In the genomic region with DNA sequence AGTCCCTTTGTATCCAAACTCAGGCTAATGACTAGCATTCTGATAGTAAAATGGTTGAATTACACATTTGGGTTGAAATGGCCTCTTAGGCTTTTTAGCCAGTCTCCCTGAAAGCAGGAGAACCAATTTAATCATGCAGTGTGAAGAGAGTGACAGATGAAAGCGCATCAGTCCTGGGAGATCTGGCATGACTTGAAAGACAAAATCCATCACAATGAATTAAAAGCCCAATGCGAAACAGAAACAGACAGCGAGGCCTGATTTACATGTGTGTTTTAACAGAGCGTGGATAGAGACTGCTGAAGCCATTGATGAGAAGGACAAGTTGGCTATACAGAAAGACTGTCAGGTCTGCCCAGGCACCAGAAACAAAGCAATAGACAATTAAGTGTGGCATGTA, we compare ENCODE assay signal across 13 mouse cellular contexts.
DNase-seq lines count a peak whose midpoint lies in the region; ATAC-seq and TF ChIP-seq lines count a peak whose summit lies in the region.
"Had no signal": no experiment of that assay in that cellular context is flagged by ENCODE, and none has a peak within 500 bp of the region (broad histone marks: within the 10 kb centered on the region; RNA-seq: fewer than 3 reads in every experiment).

No protein-coding gene starts in this region.

- 9% methylated on average over 4 of the region's 4 CpGs for WGBS in forebrain, postnatal 0 days
- WGBS in midbrain, embryonic 11.5 days: 23% methylated on average over 4 of the region's 4 CpGs
- 16% methylated on average over 4 of the region's 4 CpGs for WGBS in neural tube, embryonic 14.5 days

- H3K36me3 ChIP-seq in forebrain, postnatal 0 days (ENCODE audit: insufficient read depth): no peaks in the 10 kb centered on the region
- H3K36me3 ChIP-seq in midbrain, embryonic 11.5 days (ENCODE audit: control insufficient read depth, insufficient read depth, low read length): no peaks in the 10 kb centered on the region
- no peaks in the 10 kb centered on the region for H3K36me3 ChIP-seq in neural tube, embryonic 14.5 days (ENCODE audit: control insufficient read depth, insufficient read depth, low read length)
- H3K36me3 ChIP-seq: liver, embryonic 13.5 days had no signal

- H3K4me1 ChIP-seq in forebrain, postnatal 0 days (ENCODE audit: insufficient read depth): no peaks in the 10 kb centered on the region
- no peaks in the 10 kb centered on the region for H3K4me1 ChIP-seq in midbrain, embryonic 11.5 days (ENCODE audit: control insufficient read depth, insufficient read depth, low read length)
- no peaks in the 10 kb centered on the region for H3K4me1 ChIP-seq in neural tube, embryonic 14.5 days (ENCODE audit: control insufficient read depth, insufficient read depth, low read length)
- H3K4me1 ChIP-seq: liver, embryonic 13.5 days had no signal

- no peak overlapping the region for H3K27ac ChIP-seq in forebrain, postnatal 0 days (ENCODE audit: low read depth, low read length)
- no peak overlapping the region for H3K27ac ChIP-seq in midbrain, embryonic 11.5 days (ENCODE audit: low read depth, low read length)
- H3K27ac ChIP-seq in neural tube, embryonic 14.5 days (ENCODE audit: low read depth, low read length): no peak overlapping the region
- H3K27ac ChIP-seq: liver, embryonic 13.5 days had no signal

- H3K27me3 ChIP-seq in forebrain, postnatal 0 days (ENCODE audit: insufficient read depth, low read length): no peaks in the 10 kb centered on the region
- no peaks in the 10 kb centered on the region for H3K27me3 ChIP-seq in midbrain, embryonic 11.5 days (ENCODE audit: control insufficient read depth, insufficient read depth, low read length)
- no peaks in the 10 kb centered on the region for H3K27me3 ChIP-seq in neural tube, embryonic 14.5 days (ENCODE audit: control insufficient read depth, insufficient read depth, low read length)
- H3K27me3 ChIP-seq: liver, embryonic 13.5 days had no signal

- peak; percentile 81 for ATAC-seq in forebrain, postnatal 0 days
- ATAC-seq in midbrain, embryonic 11.5 days (ENCODE audit: low FRiP score): peak; percentile 91
- peak; percentile 83; the same call in 1 of the 2 replicates for ATAC-seq in neural tube, embryonic 14.5 days (ENCODE audit: low read depth)

- TF ChIP-seq CTCF in forebrain, postnatal 0 days (IDR thresholded peaks at IDR 0.05; ENCODE audit: low read depth): no peak

- no peak overlapping the region for H3K9ac ChIP-seq in forebrain, postnatal 0 days
- no peak overlapping the region for H3K9ac ChIP-seq in midbrain, embryonic 11.5 days (ENCODE audit: low read length)
- H3K9ac ChIP-seq in neural tube, embryonic 14.5 days (replicated peaks; ENCODE audit: low read depth, low read length): no peak overlapping the region
- H3K9ac ChIP-seq: liver, embryonic 13.5 days had no signal

- H3K4me2 ChIP-seq in forebrain, postnatal 0 days (ENCODE audit: low read depth): no peak overlapping the region
- no peak overlapping the region for H3K4me2 ChIP-seq in midbrain, embryonic 11.5 days
- no peak overlapping the region for H3K4me2 ChIP-seq in neural tube, embryonic 14.5 days (ENCODE audit: low read depth, low read length)
- H3K4me2 ChIP-seq: liver, embryonic 13.5 days had no signal

- no peaks in the 10 kb centered on the region for H3K9me3 ChIP-seq in forebrain, postnatal 0 days (ENCODE audit: low read length)
- H3K9me3 ChIP-seq in midbrain, embryonic 11.5 days (ENCODE audit: control insufficient read depth, low read length): no peaks in the 10 kb centered on the region
- H3K9me3 ChIP-seq in neural tube, embryonic 14.5 days (ENCODE audit: control insufficient read depth, low read length): no peaks in the 10 kb centered on the region
- H3K9me3 ChIP-seq: liver, embryonic 13.5 days had no signal

- H3K4me3 ChIP-seq in forebrain, postnatal 0 days (ENCODE audit: low read depth, low read length): no peak overlapping the region
- no peak overlapping the region for H3K4me3 ChIP-seq in midbrain, embryonic 11.5 days (ENCODE audit: low read depth, low read length)
- H3K4me3 ChIP-seq in neural tube, embryonic 14.5 days (ENCODE audit: low read depth, low read length): no peak overlapping the region
- H3K4me3 ChIP-seq: liver, embryonic 13.5 days had no signal

- DNase-seq in cerebellum, postnatal 10 days: peak; percentile 3 to 6
- DNase-seq in cerebellum, adult 11-12 months: no peak
- peak; percentile 49 for DNase-seq in forebrain, postnatal 0 days
- peak; percentile 93 for DNase-seq in midbrain, embryonic 11.5 days (ENCODE audit: low spot score, missing footprints)
- no peak for DNase-seq in lung, postnatal 4 days
- no peak for DNase-seq in adrenal gland, postnatal 10 days
- DNase-seq in left cerebral cortex, postnatal 36 days (ENCODE audit: low spot score in 2 of 2): no peak
- DNase-seq: adrenal gland, postnatal 36 days; cerebellum, adult 11 months; kidney, adult 2 months; liver, embryonic 13.5 days; lung, postnatal 10 days had no signal

- intact Hi-C loops in left cerebral cortex, postnatal 36 days (cut with DNase I): no loop called here

Comparison
In these comparisons a context has a peak if more than half of its experiments do, and no peak if none do; other contexts are left out.
1. DNase-seq: peak in cerebellum, postnatal 10 days (2 of 2), forebrain, postnatal 0 days (single experiment) and midbrain, embryonic 11.5 days (single experiment); none in cerebellum, adult 11-12 months (single experiment), lung, postnatal 4 days (0 of 2), adrenal gland, postnatal 10 days (single experiment) and left cerebral cortex, postnatal 36 days (0 of 2).
2. Peak in every context shown above with its lines, with median percentiles within 50 percentile points of each other: ATAC-seq.